Mouse (Mus musculus): ENCODE measurements around the gene Nuak2. TPM values are rescaled to one million over a fixed set of nuclear protein-coding genes. Genes with fewer than 3 reads are reported as not detected.

Gene Nuak2
- polyA plus RNA-seq, 1 experiment from 2014 or later = 8.5 TPM

DNA sequence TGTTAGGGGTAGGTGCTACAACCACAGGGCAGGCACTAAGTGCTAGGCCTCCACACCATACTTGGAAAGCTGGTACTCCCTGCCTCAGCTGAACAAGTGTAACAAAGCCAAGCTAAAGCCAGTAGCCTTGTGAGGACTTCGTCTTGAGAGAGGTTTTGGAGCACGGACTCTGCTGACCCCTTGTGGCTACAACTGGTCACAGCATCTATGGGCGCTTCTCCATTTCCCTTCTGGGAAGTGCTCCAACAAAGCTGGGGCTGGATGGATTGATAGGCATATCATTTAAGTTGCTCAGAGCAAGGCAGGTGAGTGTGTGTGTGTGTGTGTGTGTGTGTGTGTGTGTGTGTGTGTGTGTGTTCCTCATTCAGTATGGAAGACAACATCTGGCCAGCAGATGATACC, 39.9 kb downstream of the Nuak2 start:
- 1% methylated on average over 3 of the region's 3 CpGs for WGBS
- Histone ChIP-seq H3K9ac (no peak overlapping the region), H3K4me2 (replicated peaks) (no peak overlapping the region), H3K27ac (replicated peaks) (peak overlapping the region; percentile 28; the same call in 1 of the 2 replicates), H3K36me3 (peaks cover 36% of the 10 kb centered on the region), H3K9me3 (replicated peaks) (no peaks in the 10 kb centered on the region), H3K4me1 (peaks cover 12% of the 10 kb centered on the region), H3K27me3 (no peaks in the 10 kb centered on the region), H3K4me3 (replicated peaks) (no peak overlapping the region)
- peak; percentile 41 for ATAC-seq (ENCODE audit: insufficient number of reproducible peaks, low FRiP score, low TSS enrichment, low read depth)

DNA sequence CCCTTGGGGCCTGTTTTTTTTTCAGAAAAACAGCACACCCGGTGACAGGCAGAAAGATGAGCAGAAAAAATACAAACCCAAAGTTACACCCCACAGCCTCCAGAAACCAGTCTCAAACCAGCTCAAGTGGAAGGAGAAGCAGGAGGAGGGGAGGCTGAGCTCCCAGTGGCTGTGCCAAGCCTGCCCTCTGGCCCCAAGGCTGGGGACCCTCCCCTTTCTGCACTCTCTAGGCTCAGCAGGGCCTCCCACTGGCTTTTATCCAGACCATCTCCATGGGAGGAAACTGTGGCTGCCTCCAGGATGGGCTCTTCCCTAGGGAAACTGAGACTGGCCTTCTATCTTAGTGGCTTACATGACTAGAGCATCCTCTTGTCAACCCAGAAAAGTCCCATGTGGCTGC, 40.9 kb downstream of the Nuak2 start:
- peaks cover 12% of the 10 kb centered on the region for H3K4me1 ChIP-seq
- H3K27ac ChIP-seq (replicated peaks) = peak overlapping the region; percentile 56; the same call in 1 of the 2 replicates
- H3K9me3 ChIP-seq (replicated peaks) = no peaks in the 10 kb centered on the region
- WGBS = 43% methylated on average over 1 of the region's 1 CpGs
- no peaks in the 10 kb centered on the region for H3K27me3 ChIP-seq
- ATAC-seq (ENCODE audit: insufficient number of reproducible peaks, low FRiP score, low TSS enrichment, low read depth) = no peak
- H3K4me2 ChIP-seq (replicated peaks) = no peak overlapping the region
- no peak overlapping the region for H3K4me3 ChIP-seq (replicated peaks)
- H3K36me3 ChIP-seq = peaks cover 45% of the 10 kb centered on the region
- no peak overlapping the region for H3K9ac ChIP-seq

DNA sequence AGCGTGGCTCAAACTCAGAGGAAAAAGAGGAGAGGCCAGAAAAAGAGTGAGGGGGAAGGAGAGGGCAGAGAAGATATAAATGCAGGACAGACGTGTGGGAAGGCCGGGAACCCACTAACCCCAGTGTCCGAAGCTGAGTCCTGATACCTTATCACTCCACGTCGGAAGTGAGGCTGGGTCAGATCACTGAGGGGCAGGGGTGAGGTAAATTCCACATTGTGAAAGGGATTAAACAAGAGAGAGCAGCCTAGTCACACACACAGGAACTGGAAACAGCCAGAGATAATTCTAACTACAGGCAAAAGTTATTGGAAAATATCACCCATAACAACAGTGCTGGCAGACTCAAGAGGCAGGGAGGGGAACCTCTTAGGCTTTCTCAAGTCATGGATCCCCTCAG, 46.0 kb downstream of the Nuak2 start:
- Histone ChIP-seq H3K27ac (replicated peaks) (no peak overlapping the region), H3K4me1 (no peaks in the 10 kb centered on the region), H3K9me3 (replicated peaks) (no peaks in the 10 kb centered on the region), H3K27me3 (no peaks in the 10 kb centered on the region), H3K9ac (no peak overlapping the region), H3K36me3 (peaks cover 51% of the 10 kb centered on the region), H3K4me3 (replicated peaks) (no peak overlapping the region), H3K4me2 (replicated peaks) (no peak overlapping the region)
- 78% methylated on average over 6 of the region's 6 CpGs for WGBS
- no peak for ATAC-seq (ENCODE audit: insufficient number of reproducible peaks, low FRiP score, low TSS enrichment, low read depth)

DNA sequence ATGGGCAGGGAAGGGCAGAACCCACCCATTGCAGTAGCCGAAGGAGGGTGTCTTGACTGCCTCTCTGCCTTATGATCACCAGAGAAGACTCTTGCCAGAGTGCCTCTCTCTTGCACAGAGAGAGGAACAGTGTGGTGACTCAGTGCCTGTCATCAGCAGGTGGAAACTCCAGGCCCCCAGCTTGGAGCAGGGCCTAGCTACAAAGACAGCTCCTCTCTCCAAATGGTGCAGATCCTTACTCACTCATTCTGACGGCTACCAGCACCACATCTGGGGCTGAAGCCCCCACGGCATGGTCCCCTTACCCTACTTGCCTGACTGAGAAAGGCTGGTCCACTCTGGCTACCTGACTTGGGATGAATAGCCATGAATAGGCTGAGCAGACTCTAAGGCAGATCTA, 48.5 kb downstream of the Nuak2 start:
- no peak overlapping the region for H3K9ac ChIP-seq
- WGBS = 82% methylated on average over 3 of the region's 3 CpGs
- no peaks in the 10 kb centered on the region for H3K9me3 ChIP-seq (replicated peaks)
- no peaks in the 10 kb centered on the region for H3K4me1 ChIP-seq
- no peak overlapping the region for H3K4me3 ChIP-seq (replicated peaks)
- peaks cover 29% of the 10 kb centered on the region for H3K36me3 ChIP-seq
- no peak overlapping the region for H3K4me2 ChIP-seq (replicated peaks)
- no peak overlapping the region for H3K27ac ChIP-seq (replicated peaks)
- H3K27me3 ChIP-seq = no peaks in the 10 kb centered on the region
- no peak for ATAC-seq (ENCODE audit: insufficient number of reproducible peaks, low FRiP score, low TSS enrichment, low read depth)

DNA sequence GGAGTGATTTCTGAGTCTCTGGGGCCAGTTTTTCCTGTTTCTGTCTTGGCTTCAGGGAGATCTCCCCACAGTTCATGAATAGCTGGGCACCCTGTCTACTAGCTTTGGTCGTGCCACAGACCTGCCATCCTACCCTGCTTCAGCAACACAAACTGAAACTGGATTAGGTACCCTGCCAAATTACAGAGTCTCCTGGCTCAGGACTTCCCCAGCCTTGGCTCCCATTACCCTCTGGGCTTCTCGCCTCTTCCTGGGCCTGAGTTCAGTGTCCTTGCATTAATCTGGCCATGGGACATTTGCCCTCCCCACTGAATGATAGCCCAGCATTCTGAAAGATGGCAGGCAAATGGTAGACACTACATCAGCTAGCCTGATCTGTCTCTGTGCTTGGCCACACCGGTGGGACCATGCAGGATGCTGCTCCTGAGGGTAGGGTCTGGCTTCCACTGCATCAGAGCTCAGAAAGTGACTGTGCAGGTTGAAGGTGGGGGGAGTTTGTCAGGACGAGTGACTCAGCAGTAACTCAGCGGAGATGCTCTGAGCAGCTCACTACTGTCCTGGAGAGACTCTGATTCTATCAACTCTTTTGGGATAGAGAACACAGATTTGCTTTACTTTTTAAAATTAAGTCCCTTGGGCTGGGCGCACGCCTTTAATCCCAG, 49.1 kb downstream of the Nuak2 start:
- peaks cover 23% of the 10 kb centered on the region for H3K36me3 ChIP-seq
- no peaks in the 10 kb centered on the region for H3K9me3 ChIP-seq (replicated peaks)
- no peak overlapping the region for H3K4me3 ChIP-seq (replicated peaks)
- no peak overlapping the region for H3K4me2 ChIP-seq (replicated peaks)
- ATAC-seq (ENCODE audit: insufficient number of reproducible peaks, low FRiP score, low TSS enrichment, low read depth) = no peak
- no peaks in the 10 kb centered on the region for H3K4me1 ChIP-seq
- 79% methylated on average over 7 of the region's 7 CpGs for WGBS
- no peak overlapping the region for H3K27ac ChIP-seq (replicated peaks)
- no peaks in the 10 kb centered on the region for H3K27me3 ChIP-seq
- no peak overlapping the region for H3K9ac ChIP-seq

DNA sequence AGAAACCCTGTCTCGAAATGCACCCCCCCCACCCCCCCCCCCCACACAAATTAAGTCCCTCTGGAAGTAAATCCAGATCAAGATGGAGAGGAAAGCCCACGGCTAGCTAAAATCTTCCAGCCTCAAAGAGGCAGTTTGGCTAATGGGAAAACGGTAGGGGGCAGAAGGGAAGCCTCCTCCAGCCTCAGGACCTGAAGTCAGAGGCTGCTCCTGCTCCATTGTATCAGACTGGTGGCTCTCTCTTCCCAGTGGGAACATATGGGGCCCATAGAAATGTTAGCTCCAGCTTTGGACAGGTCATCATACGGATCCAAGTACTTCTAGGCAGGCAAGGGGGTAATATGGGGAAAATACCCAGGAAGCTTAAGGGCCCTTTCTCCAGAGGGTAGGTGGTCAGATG, 49.7 kb downstream of the Nuak2 start:
- H3K4me2 ChIP-seq (replicated peaks) = no peak overlapping the region
- peaks cover 17% of the 10 kb centered on the region for H3K36me3 ChIP-seq
- H3K9me3 ChIP-seq (replicated peaks) = no peaks in the 10 kb centered on the region
- ATAC-seq (ENCODE audit: insufficient number of reproducible peaks, low FRiP score, low TSS enrichment, low read depth) = no peak
- no peak overlapping the region for H3K4me3 ChIP-seq (replicated peaks)
- H3K27me3 ChIP-seq = no peaks in the 10 kb centered on the region
- H3K9ac ChIP-seq = no peak overlapping the region
- H3K4me1 ChIP-seq = peaks cover 4% of the 10 kb centered on the region
- WGBS = 48% methylated on average over 4 of the region's 4 CpGs
- H3K27ac ChIP-seq (replicated peaks) = no peak overlapping the region

DNA sequence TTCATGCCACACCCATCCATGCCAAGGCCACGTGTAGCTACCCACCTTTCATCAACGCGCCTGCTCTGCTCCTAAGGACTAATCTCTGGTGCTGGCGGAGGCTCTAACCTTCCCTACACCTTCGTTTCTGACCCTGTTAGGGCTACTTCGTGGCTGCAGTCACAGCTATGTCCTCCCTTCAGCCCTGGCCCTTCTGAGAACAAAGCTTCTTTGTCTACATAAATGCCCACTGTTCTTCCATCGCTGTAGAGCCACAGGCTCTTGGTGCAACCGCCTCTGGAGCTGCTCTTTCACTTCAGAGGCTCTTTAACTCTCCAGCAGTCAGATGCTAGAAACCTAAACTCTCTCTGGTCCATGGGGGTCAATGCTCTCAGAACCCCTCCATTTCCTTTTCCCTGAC, 50.3 kb downstream of the Nuak2 start:
- WGBS = 62% methylated on average over 8 of the region's 8 CpGs
- Histone ChIP-seq H3K4me2 (replicated peaks) (no peak overlapping the region), H3K9me3 (replicated peaks) (no peaks in the 10 kb centered on the region), H3K4me1 (peaks cover 10% of the 10 kb centered on the region), H3K4me3 (replicated peaks) (no peak overlapping the region), H3K27ac (replicated peaks) (no peak overlapping the region), H3K27me3 (no peaks in the 10 kb centered on the region), H3K36me3 (peaks cover 11% of the 10 kb centered on the region; the same call in 1 of the 2 replicates), H3K9ac (no peak overlapping the region)
- no peak for ATAC-seq (ENCODE audit: insufficient number of reproducible peaks, low FRiP score, low TSS enrichment, low read depth)

DNA sequence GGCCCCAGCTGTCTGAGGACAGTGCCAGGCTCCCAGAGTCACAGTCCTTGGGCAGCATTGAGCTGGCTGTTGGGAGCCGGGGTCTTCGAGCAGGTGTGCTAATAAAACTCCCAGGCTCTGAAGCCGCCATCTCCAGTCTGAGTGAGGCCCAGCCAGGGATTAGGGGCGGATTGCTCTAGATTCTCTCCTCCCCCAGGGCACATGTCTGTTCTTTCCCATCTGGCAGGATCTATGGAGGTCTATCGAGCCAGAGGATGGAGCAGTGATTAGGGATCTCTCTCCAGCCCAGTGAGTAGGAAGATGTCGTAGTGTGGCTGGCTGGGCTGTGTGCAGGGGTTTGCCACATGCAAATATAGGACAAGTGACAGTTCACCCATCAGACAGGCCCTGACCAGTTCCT, 51.0 kb downstream of the Nuak2 start:
- Histone ChIP-seq H3K27me3 (no peaks in the 10 kb centered on the region), H3K9ac (0 out of 2 replicates have a peak overlapping the region, but pooled peaks have one; percentile 2), H3K9me3 (replicated peaks) (no peaks in the 10 kb centered on the region), H3K4me3 (replicated peaks) (no peak overlapping the region), H3K4me2 (replicated peaks) (no peak overlapping the region), H3K4me1 (peaks cover 17% of the 10 kb centered on the region), H3K27ac (replicated peaks) (no peak overlapping the region), H3K36me3 (peaks cover 5% of the 10 kb centered on the region; the same call in 1 of the 2 replicates)
- 64% methylated on average over 6 of the region's 6 CpGs for WGBS
- no peak for ATAC-seq (ENCODE audit: insufficient number of reproducible peaks, low FRiP score, low TSS enrichment, low read depth)

DNA sequence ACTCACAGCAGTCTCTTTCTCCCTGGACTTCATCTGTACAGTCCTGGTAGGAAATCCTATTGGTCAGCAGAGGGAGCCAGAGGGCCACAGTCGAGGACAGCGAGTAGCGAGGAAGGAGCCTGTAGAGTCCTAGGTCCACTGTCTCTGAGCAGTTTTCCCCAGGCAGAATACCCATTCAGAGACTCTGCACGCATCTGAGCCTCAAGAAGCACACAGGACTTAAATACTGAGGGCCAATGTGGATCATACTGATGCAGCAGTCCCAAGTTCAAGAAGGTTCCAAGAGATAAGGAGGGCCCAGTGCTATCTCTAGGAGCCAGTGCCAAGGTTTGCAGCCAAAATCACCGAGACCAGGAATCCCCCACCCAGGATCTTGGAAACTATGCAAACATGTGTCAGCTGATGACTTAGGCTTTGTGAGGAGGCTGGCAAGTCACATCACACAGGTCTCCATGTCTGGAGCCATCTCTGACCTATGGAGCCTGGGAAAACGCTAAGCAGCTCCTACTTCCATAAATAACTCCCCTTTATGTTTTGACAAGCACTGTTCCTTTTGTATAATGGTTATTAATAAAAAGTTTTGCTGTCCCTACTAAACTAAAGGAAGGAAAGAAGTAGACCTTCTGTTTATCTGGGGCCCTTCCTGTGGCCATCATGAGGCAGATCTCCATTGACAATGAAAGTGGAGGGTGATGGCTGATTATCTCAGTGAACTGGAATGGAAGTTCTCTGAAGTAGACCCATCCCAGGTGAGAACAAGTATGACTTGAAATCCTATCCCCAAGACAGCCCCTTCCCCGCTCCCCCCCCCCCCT, 52.0 kb downstream of the Nuak2 start:
- 31% methylated on average over 7 of the region's 7 CpGs for WGBS
- no peak overlapping the region for H3K4me2 ChIP-seq (replicated peaks)
- ATAC-seq (ENCODE audit: insufficient number of reproducible peaks, low FRiP score, low TSS enrichment, low read depth) = peak; percentile 71
- no peak overlapping the region for H3K9ac ChIP-seq
- no peak overlapping the region for H3K27ac ChIP-seq (replicated peaks)
- H3K27me3 ChIP-seq = no peaks in the 10 kb centered on the region
- no peaks in the 10 kb centered on the region for H3K9me3 ChIP-seq (replicated peaks)
- H3K4me1 ChIP-seq = peaks cover 27% of the 10 kb centered on the region
- no peak overlapping the region for H3K4me3 ChIP-seq (replicated peaks)
- H3K36me3 ChIP-seq = peaks cover 5% of the 10 kb centered on the region; the same call in 1 of the 2 replicates

DNA sequence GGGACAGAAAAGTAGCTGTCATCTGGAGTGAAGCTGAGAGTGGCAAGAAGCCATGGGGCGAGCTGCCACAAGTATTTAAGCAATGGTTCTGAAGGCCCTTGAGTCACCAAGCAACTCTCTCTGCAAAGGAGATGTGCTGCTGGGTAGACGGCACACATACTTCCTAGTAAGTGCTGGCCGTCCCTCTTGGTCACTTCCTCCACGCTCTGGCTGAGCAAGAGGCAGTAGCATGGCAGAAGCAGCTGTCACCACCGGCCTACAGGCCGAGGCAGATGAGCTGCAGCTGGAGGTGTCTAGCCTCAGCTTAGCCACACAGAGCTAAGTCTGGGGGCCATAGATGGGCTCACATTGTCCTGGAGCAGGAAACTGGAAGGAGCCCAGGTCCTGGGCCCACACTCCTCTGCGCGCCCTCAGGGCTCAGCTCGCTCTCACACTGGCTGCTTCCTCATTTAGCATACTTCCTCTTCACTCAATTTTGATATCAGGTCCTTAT, 54.8 kb downstream of the Nuak2 start:
- Histone ChIP-seq H3K4me1 (peaks cover 55% of the 10 kb centered on the region), H3K27ac (replicated peaks) (peak overlapping the region; percentile 86), H3K4me2 (replicated peaks) (no peak overlapping the region), H3K9ac (no peak overlapping the region), H3K4me3 (replicated peaks) (no peak overlapping the region), H3K27me3 (no peaks in the 10 kb centered on the region), H3K36me3 (no peaks in the 10 kb centered on the region), H3K9me3 (replicated peaks) (no peaks in the 10 kb centered on the region)
- 56% methylated on average over 9 of the region's 9 CpGs for WGBS
- ATAC-seq (ENCODE audit: insufficient number of reproducible peaks, low FRiP score, low TSS enrichment, low read depth) = no peak

DNA sequence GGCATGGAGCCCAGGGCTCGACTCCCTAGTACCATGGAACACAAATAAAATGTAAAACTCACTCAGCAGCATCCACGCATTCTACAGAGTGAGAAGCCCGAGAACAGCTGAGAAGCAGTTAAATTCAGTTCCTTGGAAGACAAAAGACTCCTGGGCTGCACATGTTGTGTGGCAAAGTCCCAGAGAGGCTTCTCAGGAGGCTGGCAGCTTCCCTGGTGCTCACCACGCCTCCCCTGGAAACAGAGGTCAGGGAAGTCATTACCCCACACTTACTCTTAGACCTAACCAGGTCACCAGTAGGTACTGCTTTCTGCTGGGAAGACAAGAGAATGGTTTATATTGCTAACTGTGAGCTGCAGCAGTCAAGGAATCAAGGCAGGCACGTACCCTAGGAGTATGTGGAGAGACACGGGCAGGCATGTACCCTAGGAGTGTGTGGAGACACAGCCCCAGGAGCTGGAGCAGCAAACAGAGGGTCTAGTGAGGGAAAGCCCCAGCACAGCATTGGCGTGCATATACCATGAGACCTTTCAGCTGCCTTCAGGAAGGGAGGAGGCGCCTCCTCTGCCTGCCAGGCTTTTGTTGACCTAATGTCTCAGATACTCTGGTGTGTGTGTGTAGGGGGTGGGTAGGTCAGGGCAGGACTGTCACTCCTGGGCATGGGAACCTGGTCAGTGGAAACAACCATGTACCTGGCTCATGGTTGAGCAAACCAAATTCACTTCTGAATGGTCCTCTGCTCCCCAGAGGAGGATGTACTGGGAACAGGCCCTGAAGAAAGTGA, 55.6 kb downstream of the Nuak2 start:
- H3K4me3 ChIP-seq (replicated peaks) = no peak overlapping the region
- peak overlapping the region; percentile 86 for H3K27ac ChIP-seq (replicated peaks)
- ATAC-seq (ENCODE audit: insufficient number of reproducible peaks, low FRiP score, low TSS enrichment, low read depth) = no peak
- H3K36me3 ChIP-seq = no peaks in the 10 kb centered on the region
- no peak overlapping the region for H3K9ac ChIP-seq
- H3K9me3 ChIP-seq (replicated peaks) = no peaks in the 10 kb centered on the region
- WGBS = 45% methylated on average over 8 of the region's 8 CpGs
- no peaks in the 10 kb centered on the region for H3K27me3 ChIP-seq
- H3K4me2 ChIP-seq (replicated peaks) = no peak overlapping the region
- H3K4me1 ChIP-seq = peaks cover 62% of the 10 kb centered on the region

All from embryonic facial prominence, embryonic 15.5 days (tissue).